8 mouse cellular contexts compared by ENCODE assay signal in genomic region chr10:79668771-79669575, GRCm38 (mm10). TPM values are rescaled to one million over a fixed set of nuclear protein-coding genes. Genes with fewer than 3 reads are reported as not detected.
DNase-seq lines count a peak whose midpoint lies in the region; ATAC-seq and TF ChIP-seq lines count a peak whose summit lies in the region.

Gene Tpgs1, plus strand, starts transcription at chr10:79669369.

- peaks cover 11% of the 10 kb centered on the region for H3K79me2 ChIP-seq in MEL (ENCODE audit: control insufficient read depth, insufficient read depth, low read length, poor library complexity)

- H3K27me3 ChIP-seq in MEL (ENCODE audit: control insufficient read depth in 1 of 2, insufficient read depth in 2 of 2, low read length in 2 of 2) = no peaks in the 10 kb centered on the region
- H3K27me3 ChIP-seq in cerebellum, adult 2 months (ENCODE audit: control insufficient read depth, insufficient read depth, low read length) = no peaks in the 10 kb centered on the region
- no peaks in the 10 kb centered on the region for H3K27me3 ChIP-seq in lung, embryonic 16.5 days (ENCODE audit: control insufficient read depth, insufficient read depth, low read depth, low read length)

- peaks cover 0 to 4% of the 10 kb centered on the region in 2 experiments; a peak in 1 of 4 replicates for H3K36me3 ChIP-seq in MEL (ENCODE audit: control insufficient read depth in 1 of 2, insufficient read depth in 2 of 2, low read length in 2 of 2)
- no peaks in the 10 kb centered on the region for H3K36me3 ChIP-seq in lung, embryonic 16.5 days (ENCODE audit: control insufficient read depth, insufficient read depth, low read length)

- TF ChIP-seq CTCF in MEL (IDR thresholded peaks at IDR 0.05 in 2 of 3, conservative IDR thresholded peaks at IDR 0.05 in 1 of 3; ENCODE audit: control insufficient read depth in 1 of 3, insufficient read depth in 1 of 3, low read depth in 2 of 3, low read length in 3 of 3, poor library complexity in 1 of 3, severe bottlenecking in 1 of 3) = peak; percentile 58 to 86 (median 85)
- peak; percentile 78 for TF ChIP-seq CTCF in cerebellum, adult 2 months (IDR thresholded peaks at IDR 0.05; ENCODE audit: borderline replicate concordance, insufficient read depth, low read depth, low read length)

- DNase-seq in MEL (ENCODE audit: low read depth, low spot score) = peak; percentile 96
- peak; percentile 91 to 94 for DNase-seq in cerebellum, adult 2 months
- peak; percentile 88 for DNase-seq in forelimb bud, embryonic 11.5 days (ENCODE audit: low read depth, low spot score)
- DNase-seq in layer of hippocampus, adult 9-10 months (ENCODE audit: low spot score) = peak; percentile 97
- peak; percentile 76 for DNase-seq in ovary, postnatal 10 days (ENCODE audit: low spot score)
- DNase-seq in thymus, postnatal 10 days (ENCODE audit: low spot score in 2 of 2) = peak; percentile 82 to 84

- TF ChIP-seq EP300 in MEL (IDR thresholded peaks at IDR 0.05; ENCODE audit: low read depth in 1 of 2, low read length in 2 of 2) = no peak; a peak in 2 of 4 replicates

- peak within 1 kb of the TSS; percentile 60 to 88 for H3K4me3 ChIP-seq in MEL (ENCODE audit: control insufficient read depth in 1 of 2, insufficient read depth in 1 of 2, low read depth in 2 of 2, low read length in 2 of 2)
- H3K4me3 ChIP-seq in cerebellum, adult 2 months (replicated peaks; ENCODE audit: insufficient read depth, low read depth, low read length) = peak within 1 kb of the TSS; percentile 75
- peak within 1 kb of the TSS; percentile 69 for H3K4me3 ChIP-seq in lung, embryonic 16.5 days (ENCODE audit: low read length)

- peak within 1 kb of the TSS; percentile 62 for H3K27ac ChIP-seq in MEL (ENCODE audit: control insufficient read depth, low read depth, low read length)
- H3K27ac ChIP-seq in cerebellum, adult 2 months (ENCODE audit: insufficient read depth, low read length) = peak within 1 kb of the TSS; percentile 94
- H3K27ac ChIP-seq in lung, embryonic 16.5 days (ENCODE audit: low read length) = peak within 1 kb of the TSS; percentile 72

- peak; percentile 66 for TF ChIP-seq RAD21 in MEL (IDR thresholded peaks at IDR 0.05; ENCODE audit: low read depth, low read length)

- peak; percentile 87 to 91 for ATAC-seq in hematopoietic stem cell, adult 5-6 weeks (replicated peaks in 1 of 2; ENCODE audit: insufficient read depth in 1 of 2, low FRiP score in 2 of 2, low TSS enrichment in 1 of 2, low read depth in 1 of 2, poor library complexity in 2 of 2, severe bottlenecking in 2 of 2)
- ATAC-seq in lung, embryonic 16.5 days (ENCODE audit: low read depth) = peak; percentile 84

- no peaks in the 10 kb centered on the region for H3K9me3 ChIP-seq in MEL (replicated peaks; ENCODE audit: insufficient read depth, low read length)
- H3K9me3 ChIP-seq in lung, embryonic 16.5 days (ENCODE audit: control insufficient read depth, low read length) = no peaks in the 10 kb centered on the region

- H3K9ac ChIP-seq in MEL (ENCODE audit: control insufficient read depth, low read depth, low read length, poor library complexity, severe bottlenecking) = peak within 1 kb of the TSS; percentile 85
- peak within 1 kb of the TSS; percentile 79 for H3K9ac ChIP-seq in lung, embryonic 16.5 days (ENCODE audit: low read length)

- under 1% methylated on average over 45 of the region's 45 CpGs for WGBS in cerebellum, adult 2 months
- under 1% methylated on average over 45 of the region's 45 CpGs for WGBS in lung, embryonic 16.5 days

- peaks cover 0 to 9% of the 10 kb centered on the region in 2 experiments; a peak in 3 of 4 replicates for H3K4me1 ChIP-seq in MEL (ENCODE audit: control insufficient read depth in 1 of 2, insufficient read depth in 2 of 2, low read length in 2 of 2)
- peaks cover 11% of the 10 kb centered on the region for H3K4me1 ChIP-seq in cerebellum, adult 2 months (ENCODE audit: control insufficient read depth, insufficient read depth, low read length)
- peaks cover 13% of the 10 kb centered on the region for H3K4me1 ChIP-seq in lung, embryonic 16.5 days (replicated peaks; ENCODE audit: control insufficient read depth, insufficient read depth, low read length)

- TF ChIP-seq POLR2A in MEL (IDR thresholded peaks at IDR 0.05; ENCODE audit: control insufficient read depth in 1 of 2, insufficient read depth in 1 of 2, low read depth in 1 of 2, low read length in 2 of 2, poor library complexity in 1 of 2) = 0 out of 4 replicates have a peak, but pooled peaks of 1 of the 2 experiments have one; percentile 49
- TF ChIP-seq POLR2A in cerebellum, adult 2 months (IDR thresholded peaks at IDR 0.05; ENCODE audit: borderline replicate concordance, insufficient read depth, low read length) = 0 out of 2 replicates have a peak, but pooled peaks have one; percentile 9

- peak within 1 kb of the TSS; percentile 88 for H3K4me2 ChIP-seq in lung, embryonic 16.5 days (ENCODE audit: low read depth, low read length)

TF ChIP-seq in MEL, 35 proteins besides CTCF, POLR2A, EP300 and RAD21:
- TF ChIP-seq TCF12 (IDR thresholded peaks at IDR 0.05; ENCODE audit: low read depth, low read length) (peak; percentile 56; the same call in 1 of the 2 replicates), E2F4 (IDR thresholded peaks at IDR 0.05; ENCODE audit: borderline replicate concordance, low read depth, low read length) (peak; percentile 61; the same call in 1 of the 2 replicates), BHLHE40 (IDR thresholded peaks at IDR 0.05; ENCODE audit: borderline replicate concordance, low read depth, low read length) (0 out of 2 replicates have a peak, but pooled peaks have one; percentile 2), USF2 (IDR thresholded peaks at IDR 0.05; ENCODE audit: borderline replicate concordance in 1 of 2, insufficient read depth in 1 of 2, low read depth in 1 of 2, low read length in 2 of 2) (no peak), ETS1 (IDR thresholded peaks at IDR 0.05; ENCODE audit: low read depth, low read length) (no peak), MYB (IDR thresholded peaks at IDR 0.05; ENCODE audit: low read depth, low read length) (no peak), MAZ (IDR thresholded peaks at IDR 0.05; ENCODE audit: low read depth, low read length) (peak; percentile 81; the same call in 1 of the 2 replicates), MYC (IDR thresholded peaks at IDR 0.05; ENCODE audit: low read depth, low read length) (no peak), SMC3 (IDR thresholded peaks at IDR 0.05; ENCODE audit: low read depth, low read length) (peak; percentile 59), KAT2A (conservative IDR thresholded peaks at IDR 0.05; ENCODE audit: low read depth, low read length) (peak; percentile 90), HCFC1 (IDR thresholded peaks at IDR 0.05; ENCODE audit: low read depth, low read length) (peak; percentile 88), UBTF (IDR thresholded peaks at IDR 0.05; ENCODE audit: borderline replicate concordance, insufficient read depth, low read depth, low read length) (no peak), GATA1 (IDR thresholded peaks at IDR 0.05; ENCODE audit: low read depth, low read length) (peak; percentile 62), CHD2 (IDR thresholded peaks at IDR 0.05; ENCODE audit: low read length) (no peak; the same call in 1 of the 2 replicates), ELF1 (IDR thresholded peaks at IDR 0.05; ENCODE audit: low read depth, low read length) (peak; percentile 70), NELFE (IDR thresholded peaks at IDR 0.05; ENCODE audit: low read depth, low read length) (peak; percentile 49; the same call in 1 of the 2 replicates), NRF1 (IDR thresholded peaks at IDR 0.05; ENCODE audit: insufficient read depth, low read depth, low read length, poor library complexity, severe bottlenecking) (peak; percentile 71), MAX (IDR thresholded peaks at IDR 0.05; ENCODE audit: low read length) (peak; percentile 11; the same call in 1 of the 2 replicates), TAL1 (IDR thresholded peaks at IDR 0.05; ENCODE audit: low read length) (no peak), POLR2AphosphoS2 (IDR thresholded peaks at IDR 0.05; ENCODE audit: low read length) (0 out of 2 replicates have a peak, but pooled peaks have one; percentile 45), RCOR1 (IDR thresholded peaks at IDR 0.05; ENCODE audit: low read depth, low read length) (peak; percentile 95), MEF2A (IDR thresholded peaks at IDR 0.05; ENCODE audit: extremely low read depth, insufficient replicate concordance, low read depth, low read length, poor library complexity, severe bottlenecking) (no peak), CHD1 (IDR thresholded peaks at IDR 0.05; ENCODE audit: low read depth, low read length) (no peak), MXI1 (IDR thresholded peaks at IDR 0.05; ENCODE audit: low read depth, low read length) (0 out of 2 replicates have a peak, but pooled peaks have one; percentile 33), ZC3H11A (IDR thresholded peaks at IDR 0.05; ENCODE audit: low read depth, low read length) (peak; percentile 41), SIN3A (IDR thresholded peaks at IDR 0.05; ENCODE audit: low read length) (peak; percentile 50)

RNA-seq across cellular contexts. Expression of gene Tpgs1, which starts in this region (rescaled TPM):
- 17.7 and 23.5 TPM in 2 replicates for total RNA-seq in MEL (2012; rRNA removed)
- polyA plus RNA-seq in MEL (2012; ENCODE audit: insufficient read depth in 1 of 2, insufficient read length in 2 of 2, low read depth in 1 of 2, low replicate concordance in 2 of 2, missing spikeins in 1 of 2) = 10 to 100 TPM in 1 of 2 experiments, not detected in 1; 48.0 TPM
- 93.3 and 95.4 TPM in 2 replicates for polyA plus RNA-seq in cerebellum, adult 2 months (2012; rRNA removed)
- 0.50 and 7.2 TPM in 2 replicates for total RNA-seq in hematopoietic stem cell, adult 5-6 weeks (2017)
- polyA plus RNA-seq in lung, embryonic 16.5 days (2015; fragmentation: Nextera tagmentation; extraction: Ambion mirVana) = 57.5 and 58.3 TPM in 2 replicates

Comparison
In these comparisons a context has a peak if more than half of its experiments do, and no peak if none do; other contexts are left out.
1. Peak in every context shown above with its lines: DNase-seq, ATAC-seq, H3K4me3 ChIP-seq and H3K27ac ChIP-seq.